14 mouse cellular contexts compared by ENCODE assay signal in the genomic region with DNA sequence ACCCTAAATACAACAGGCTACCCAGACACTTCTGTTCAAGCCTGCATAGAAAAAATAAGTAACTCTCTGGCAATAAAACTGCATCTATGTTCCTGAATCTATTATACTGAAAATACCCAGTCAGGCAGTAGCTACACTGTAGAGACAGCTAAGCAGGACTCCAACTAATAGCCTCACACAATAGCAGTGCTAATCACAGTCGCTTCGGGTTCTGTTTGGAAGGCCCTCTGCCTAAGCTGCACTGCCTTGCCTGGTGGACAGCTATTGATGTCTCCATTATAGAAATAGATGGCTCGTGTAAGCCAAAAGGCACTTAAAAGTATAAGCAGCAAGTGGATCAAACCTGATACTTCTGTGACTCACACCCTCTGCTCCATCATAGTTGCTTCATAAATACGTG.
"Had no signal": no experiment of that assay in that cellular context is flagged by ENCODE, and none has a peak within 500 bp of the region (broad histone marks: within the 10 kb centered on the region; RNA-seq: fewer than 3 reads in every experiment).

No protein-coding gene starts in this region.

- H3K4me3 ChIP-seq: limb, embryonic 13.5 days had no signal

- H3K27ac ChIP-seq: kidney, postnatal 0 days; limb, embryonic 13.5 days; liver, embryonic 14.5 days had no signal

- H3K4me2 ChIP-seq: limb, embryonic 13.5 days had no signal

- DNase-seq: kidney, adult 11 months; kidney, adult 9 months; kidney, postnatal 36 days; layer of hippocampus, adult 9-11 months; left cerebral cortex, postnatal 4 days; lung, adult 18-20 months; lung, postnatal 36 days; right cerebral cortex, adult 18-20 months; right cerebral cortex, postnatal 25 days; thymus, postnatal 36 days had no signal

- H3K9ac ChIP-seq: limb, embryonic 13.5 days; liver, embryonic 14.5 days had no signal

- ATAC-seq: lung, postnatal 0 days had no signal

- H3K36me3 ChIP-seq: limb, embryonic 13.5 days had no signal
